Mouse (Mus musculus) embryonic facial prominence, embryonic 14.5 days (tissue): ENCODE measurements around the gene Ssbp4. TPM values are rescaled to one million over a fixed set of nuclear protein-coding genes. Genes with fewer than 3 reads are reported as not detected.

Source experiments
- ATAC-seq: fragments of 200-750 bp; cut with Nextera tagmentation; 2 replicates; pipeline ENCODE4 v1.8.0; 2017; ENCODE audit warnings: low read depth, moderate number of reproducible peaks, moderate TSS enrichment
- DNase-seq: peaks from one replicate; pipeline ENCODE4 v3.0.0-alpha.2; 2015; ENCODE audit warnings: low spot score
- H3K27ac ChIP-seq: fragments of 300-500 bp; sonication (generic); replicated peaks from 2 replicates; pipeline ENCODE4 v1.5.1; 2014; ENCODE audit warnings: low read depth, mild to moderate bottlenecking, low read length, moderate library complexity
- H3K27me3 ChIP-seq: fragments of 300-500 bp; sonication (generic); replicated peaks from 2 replicates; pipeline ENCODE4 v1.6.1; 2014; ENCODE audit warnings: low read length; ENCODE audit not compliant: control insufficient read depth, insufficient read depth
- H3K36me3 ChIP-seq: fragments of 300-500 bp; sonication (generic); 2 replicates; pipeline ENCODE4 v1.6.1; 2014; ENCODE audit warnings: low read length, mixed read lengths; ENCODE audit not compliant: control insufficient read depth, insufficient read depth
- H3K4me1 ChIP-seq: fragments of 300-500 bp; sonication (generic); 2 replicates; pipeline ENCODE4 v1.6.1; 2014; ENCODE audit warnings: antibody characterized with exemption, low read length; ENCODE audit not compliant: control insufficient read depth, insufficient read depth
- H3K4me2 ChIP-seq: fragments of 300-500 bp; sonication (generic); 2 replicates; pipeline ENCODE4 v1.6.1; 2014; ENCODE audit warnings: low read depth, mild to moderate bottlenecking, low read length, moderate library complexity, mixed read lengths
- H3K4me3 ChIP-seq: fragments of 300-500 bp; sonication (generic); 2 replicates; pipeline ENCODE4 v1.5.1; 2014; ENCODE audit warnings: low read depth, mild to moderate bottlenecking, low read length
- H3K9ac ChIP-seq: fragments of 300-500 bp; sonication (generic); 2 replicates; pipeline ENCODE4 v1.6.1; 2014; ENCODE audit warnings: low read depth, mild to moderate bottlenecking, low read length, moderate library complexity, mixed read lengths
- H3K9me3 ChIP-seq: fragments of 300-500 bp; sonication (generic); 2 replicates; pipeline ENCODE4 v1.6.1; 2016; ENCODE audit warnings: low read length; ENCODE audit not compliant: control insufficient read depth
- WGBS: fragments of 180-500 bp; shearing (Covaris S2); extraction: QIAGEN DNeasy Blood & Tissue Kit; methylation state at CpG from one replicate; pipeline ENCODE4 v1.1.7; 2014; 5-methylcytosine and 5-hydroxymethylcytosine counted together
- polyA plus RNA-seq: library from polyadenylated mRNA; unstranded; fragments of >200 nt; fragmentation: Nextera tagmentation; extraction: Ambion mirVana; gene quantifications from 2 replicates; pipeline ENCODE4 v1.2.1, GENCODE M21; 2014

The Ssbp4 gene
- polyA plus RNA-seq, 1 experiment from 2014 or later, result 120 TPM

GRCm38 (mm10) chr8:70563763-70564387 lies 44.8 kb downstream of the Ssbp4 start:
- H3K9ac ChIP-seq, result no peak overlapping the region
- H3K4me2 ChIP-seq, result no peak overlapping the region
- ATAC-seq, result no peak
- no peaks in the 10 kb centered on the region for H3K27me3 ChIP-seq
- 86% methylated on average over 6 of the region's 6 CpGs for WGBS
- DNase-seq, result no peak
- H3K4me3 ChIP-seq, result no peak overlapping the region
- no peak overlapping the region for H3K27ac ChIP-seq
- H3K36me3 ChIP-seq, result no peaks in the 10 kb centered on the region
- H3K9me3 ChIP-seq, result no peaks in the 10 kb centered on the region
- H3K4me1 ChIP-seq, result no peaks in the 10 kb centered on the region

GRCm38 (mm10) chr8:70562802-70563201 lies 45.9 kb downstream of the Ssbp4 start:
- Histone ChIP-seq H3K9me3 (no peaks in the 10 kb centered on the region), H3K36me3 (no peaks in the 10 kb centered on the region), H3K9ac (no peak overlapping the region), H3K4me3 (no peak overlapping the region), H3K4me1 (no peaks in the 10 kb centered on the region), H3K4me2 (no peak overlapping the region), H3K27me3 (no peaks in the 10 kb centered on the region), H3K27ac (no peak overlapping the region)
- ATAC-seq, result no peak
- DNase-seq, result no peak
- WGBS, result 87% methylated on average over 3 of the region's 3 CpGs

GRCm38 (mm10) chr8:70561809-70562535 lies 46.7 kb downstream of the Ssbp4 start:
- Histone ChIP-seq H3K9ac (no peak overlapping the region), H3K4me1 (no peaks in the 10 kb centered on the region), H3K36me3 (no peaks in the 10 kb centered on the region), H3K27me3 (no peaks in the 10 kb centered on the region), H3K9me3 (no peaks in the 10 kb centered on the region), H3K27ac (no peak overlapping the region), H3K4me3 (no peak overlapping the region), H3K4me2 (no peak overlapping the region)
- no peak for ATAC-seq
- 48% methylated on average over 7 of the region's 7 CpGs for WGBS
- no peak for DNase-seq

- no peak for ATAC-seq
Measured at GRCm38 (mm10) chr8:70561357-70561756, 47.3 kb downstream of the Ssbp4 start.

GRCm38 (mm10) chr8:70560564-70560963 lies 48.1 kb downstream of the Ssbp4 start:
- H3K4me2 ChIP-seq, result no peak overlapping the region
- H3K9ac ChIP-seq, result no peak overlapping the region
- DNase-seq (no peak), ATAC-seq (no peak)
- no peaks in the 10 kb centered on the region for H3K27me3 ChIP-seq
- WGBS, result 65% methylated on average over 3 of the region's 3 CpGs
- H3K4me1 ChIP-seq, result no peaks in the 10 kb centered on the region
- no peaks in the 10 kb centered on the region for H3K9me3 ChIP-seq
- no peak overlapping the region for H3K4me3 ChIP-seq
- H3K27ac ChIP-seq, result no peak overlapping the region
- H3K36me3 ChIP-seq, result no peaks in the 10 kb centered on the region

More at GRCm38 (mm10) chr8:70561357-70561756, 47.3 kb downstream of the Ssbp4 start:
- Histone ChIP-seq H3K4me3 (no peak overlapping the region), H3K36me3 (no peaks in the 10 kb centered on the region), H3K4me1 (no peaks in the 10 kb centered on the region), H3K27me3 (no peaks in the 10 kb centered on the region), H3K9ac (no peak overlapping the region), H3K9me3 (no peaks in the 10 kb centered on the region), H3K27ac (no peak overlapping the region), H3K4me2 (no peak overlapping the region)
- 50% methylated on average over 4 of the region's 4 CpGs for WGBS
- DNase-seq, result no peak

- no peak overlapping the region for H3K27ac ChIP-seq
- no peak overlapping the region for H3K9ac ChIP-seq
- 69% methylated on average over 2 of the region's 2 CpGs for WGBS
- no peaks in the 10 kb centered on the region for H3K9me3 ChIP-seq
- no peaks in the 10 kb centered on the region; the same call in 1 of the 2 replicates for H3K36me3 ChIP-seq
- no peaks in the 10 kb centered on the region for H3K4me1 ChIP-seq
- no peak overlapping the region for H3K4me2 ChIP-seq
- ATAC-seq, result 0 out of 2 replicates have a peak, but pooled peaks have one; percentile 24
- H3K4me3 ChIP-seq, result no peak overlapping the region
- DNase-seq, result peak; percentile 33
- H3K27me3 ChIP-seq, result no peaks in the 10 kb centered on the region
Measured at GRCm38 (mm10) chr8:70560096-70560495, 48.6 kb downstream of the Ssbp4 start.

- 83% methylated on average over 3 of the region's 3 CpGs for whole genome bisulfite sequencing
- ATAC-seq, result no peak
- no peak overlapping the region for H3K4me3 ChIP-seq
- no peak for DNase-seq
- H3K27ac ChIP-seq, result no peak overlapping the region
- no peak overlapping the region for H3K9ac ChIP-seq
- H3K36me3 ChIP-seq, result no peaks in the 10 kb centered on the region; the same call in 1 of the 2 replicates
- no peaks in the 10 kb centered on the region for H3K27me3 ChIP-seq
- H3K4me2 ChIP-seq, result no peak overlapping the region
- no peaks in the 10 kb centered on the region for H3K9me3 ChIP-seq
- H3K4me1 ChIP-seq, result no peaks in the 10 kb centered on the region
Measured at GRCm38 (mm10) chr8:70558983-70559382, 49.7 kb downstream of the Ssbp4 start.

- H3K36me3 ChIP-seq, result no peaks in the 10 kb centered on the region; the same call in 1 of the 2 replicates
- H3K9me3 ChIP-seq, result no peaks in the 10 kb centered on the region
- DNase-seq (no peak), ATAC-seq (no peak)
- 48% methylated on average over 4 of the region's 4 CpGs for WGBS
- H3K27me3 ChIP-seq, result no peaks in the 10 kb centered on the region
- no peak overlapping the region for H3K4me3 ChIP-seq
- H3K27ac ChIP-seq, result no peak overlapping the region
- no peaks in the 10 kb centered on the region for H3K4me1 ChIP-seq
- H3K9ac ChIP-seq, result 0 out of 2 replicates have a peak overlapping the region, but pooled peaks have one; percentile 9
- H3K4me2 ChIP-seq, result no peak overlapping the region
Measured at GRCm38 (mm10) chr8:70558334-70558733, 50.3 kb downstream of the Ssbp4 start.
